Mouse (Mus musculus) frontal cortex, postnatal 25 days (tissue): ENCODE data around the gene Tmem223.

Experiments
- DNase-seq, 2 experiments: peaks; one replicate each; pipeline ENCODE4 v3.0.0; 2022; ENCODE audit warnings: low spot score in 2 of 2

The Tmem223 gene

DNA sequence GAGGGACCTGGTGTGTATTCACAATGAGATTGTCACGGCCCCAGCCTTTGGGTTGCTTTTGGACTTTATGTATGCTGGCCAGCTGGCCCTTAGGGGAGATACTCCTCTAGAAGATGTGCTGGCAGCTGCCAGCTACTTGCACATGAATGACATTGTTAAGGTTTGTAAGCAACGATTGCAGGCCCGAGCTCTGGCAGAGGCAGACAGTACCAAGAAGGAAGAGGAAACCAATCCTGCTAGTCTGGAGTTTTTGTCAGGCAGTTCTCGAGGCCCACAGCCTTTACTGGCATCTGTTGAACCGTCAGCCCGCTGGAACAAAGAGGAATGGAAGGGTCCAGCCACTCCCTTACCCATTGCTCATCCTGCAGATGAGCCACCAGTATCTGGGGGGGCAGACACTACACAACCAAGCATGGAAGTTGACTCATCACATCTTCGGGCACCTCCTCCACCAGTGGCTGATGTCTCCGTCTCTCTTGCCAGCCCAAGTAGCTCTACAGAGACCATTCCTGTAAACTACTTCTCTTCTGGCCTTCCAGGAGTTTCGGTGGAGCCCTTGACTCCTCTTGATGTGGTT lies 32.5 kb downstream of the Tmem223 start:
- DNase-seq: no peak

DNA sequence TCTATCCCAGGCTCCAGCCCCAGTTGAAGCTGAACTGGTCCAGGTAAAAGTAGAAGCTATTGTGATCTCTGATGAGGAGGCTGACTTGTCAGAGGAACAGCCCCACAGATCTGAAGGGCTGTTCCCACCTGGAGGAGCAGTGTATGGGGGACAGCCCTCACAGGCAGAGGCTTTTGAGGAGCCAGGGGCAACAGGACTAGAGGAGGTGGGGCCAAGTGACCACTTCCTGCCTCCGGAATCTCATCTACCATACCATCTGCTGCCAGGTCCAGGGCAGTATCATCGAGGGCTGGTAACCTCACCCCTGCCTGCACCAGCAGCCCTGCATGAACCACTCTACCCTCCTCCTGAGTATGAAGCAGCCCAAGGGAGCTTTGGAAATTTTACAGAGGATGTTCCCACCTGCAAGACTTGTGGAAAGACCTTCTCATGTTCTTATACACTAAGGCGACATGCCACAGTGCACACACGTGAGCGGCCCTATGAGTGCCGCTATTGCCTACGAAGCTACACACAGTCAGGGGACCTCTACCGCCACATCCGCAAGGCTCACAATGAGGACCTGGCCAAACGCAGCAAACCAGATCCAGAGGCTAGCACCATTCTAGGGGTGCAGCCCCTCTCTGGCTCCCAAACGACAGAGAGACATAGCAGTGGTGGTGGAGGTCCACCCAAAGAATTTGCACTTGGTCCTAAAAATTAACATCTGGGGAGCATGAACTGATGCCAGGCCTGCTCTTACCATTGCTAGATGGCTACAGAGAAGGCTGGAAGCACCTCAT lies 33.3 kb downstream of the Tmem223 start:
- no peak for DNase-seq

DNA sequence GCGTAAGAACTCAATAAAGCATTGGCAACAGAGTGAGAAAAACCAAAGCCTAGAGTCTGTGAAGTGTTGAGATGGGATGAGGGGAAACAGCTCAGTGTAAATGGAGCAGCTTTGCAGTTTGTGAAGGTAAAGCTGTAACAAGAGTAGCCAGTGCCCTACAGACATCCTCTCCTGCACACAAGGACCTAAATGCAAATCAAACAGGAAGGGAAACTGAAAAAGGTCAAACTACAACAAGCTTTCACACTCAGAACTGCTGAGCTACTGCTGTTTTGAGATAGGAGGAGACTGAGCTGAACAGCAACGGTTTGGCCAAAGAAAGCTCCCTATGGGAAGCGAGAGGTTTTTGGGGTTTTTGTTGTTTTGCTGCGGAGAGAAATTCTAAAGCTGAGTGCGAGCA lies 36.0 kb downstream of the Tmem223 start:
- no peak for DNase-seq

DNA sequence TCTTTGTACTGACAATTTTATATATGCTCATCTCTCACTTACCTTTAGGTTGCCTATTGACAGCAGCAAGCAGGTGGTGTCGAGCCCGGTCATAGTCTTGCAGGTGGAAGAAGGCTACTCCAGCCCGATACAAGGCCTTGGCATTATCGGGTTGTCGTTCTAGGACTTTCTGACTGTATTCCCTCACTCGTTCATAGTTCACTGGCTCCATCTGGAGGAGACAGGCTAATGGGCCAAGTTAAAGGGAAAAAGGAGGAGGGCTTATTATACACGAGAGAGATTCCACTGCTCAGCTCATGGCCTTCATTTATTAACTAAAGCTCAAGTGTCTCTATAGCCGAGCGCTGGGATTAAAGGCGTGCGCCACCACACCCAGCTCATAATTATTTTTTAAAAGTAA lies 45.0 kb downstream of the Tmem223 start:
- no peak for DNase-seq

DNA sequence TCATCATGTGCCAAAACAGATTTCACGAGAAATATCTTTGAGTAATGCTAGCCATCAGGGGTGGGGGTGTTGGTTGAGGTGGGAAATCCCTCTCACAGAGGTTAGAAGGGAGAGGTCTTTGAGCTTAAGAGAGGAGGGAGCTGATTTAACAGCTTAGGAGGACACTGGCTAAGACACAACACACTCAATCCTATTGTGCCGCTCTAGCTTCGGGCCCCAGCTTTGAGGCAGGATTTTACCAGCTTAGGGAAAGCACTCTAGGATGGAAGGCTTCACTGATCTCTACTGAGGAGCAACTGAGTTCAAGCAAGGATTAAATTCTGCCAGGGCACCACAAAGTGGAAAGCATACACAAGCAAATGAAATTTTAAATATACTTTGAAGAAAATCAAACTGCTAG lies 46.2 kb downstream of the Tmem223 start:
- no peak for DNase-seq

DNA sequence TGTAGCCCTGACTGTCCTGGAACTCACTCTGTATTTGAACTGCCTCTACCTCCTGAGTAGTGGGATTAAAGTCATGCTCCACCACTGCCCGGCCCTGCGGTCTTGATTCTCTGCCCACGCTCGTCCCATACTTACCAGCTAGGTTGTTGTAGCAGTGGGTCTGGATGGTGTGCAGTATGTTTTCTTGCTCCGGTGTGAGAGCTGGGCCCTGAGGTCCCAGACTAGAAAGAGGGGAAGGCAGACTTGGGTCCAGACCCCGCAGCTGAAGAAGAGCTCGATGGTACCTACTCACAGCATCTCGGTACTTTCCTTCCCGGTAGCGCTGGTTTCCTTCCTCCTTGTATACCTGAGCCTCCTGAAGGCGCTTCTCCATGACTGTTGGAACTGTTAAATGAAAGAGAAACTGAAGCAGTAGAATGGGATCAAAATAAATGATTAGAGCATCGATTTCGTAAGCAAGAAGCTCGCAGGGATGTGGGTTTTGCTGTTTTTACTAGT lies 47.6 kb downstream of the Tmem223 start:
- DNase-seq: no peak

DNA sequence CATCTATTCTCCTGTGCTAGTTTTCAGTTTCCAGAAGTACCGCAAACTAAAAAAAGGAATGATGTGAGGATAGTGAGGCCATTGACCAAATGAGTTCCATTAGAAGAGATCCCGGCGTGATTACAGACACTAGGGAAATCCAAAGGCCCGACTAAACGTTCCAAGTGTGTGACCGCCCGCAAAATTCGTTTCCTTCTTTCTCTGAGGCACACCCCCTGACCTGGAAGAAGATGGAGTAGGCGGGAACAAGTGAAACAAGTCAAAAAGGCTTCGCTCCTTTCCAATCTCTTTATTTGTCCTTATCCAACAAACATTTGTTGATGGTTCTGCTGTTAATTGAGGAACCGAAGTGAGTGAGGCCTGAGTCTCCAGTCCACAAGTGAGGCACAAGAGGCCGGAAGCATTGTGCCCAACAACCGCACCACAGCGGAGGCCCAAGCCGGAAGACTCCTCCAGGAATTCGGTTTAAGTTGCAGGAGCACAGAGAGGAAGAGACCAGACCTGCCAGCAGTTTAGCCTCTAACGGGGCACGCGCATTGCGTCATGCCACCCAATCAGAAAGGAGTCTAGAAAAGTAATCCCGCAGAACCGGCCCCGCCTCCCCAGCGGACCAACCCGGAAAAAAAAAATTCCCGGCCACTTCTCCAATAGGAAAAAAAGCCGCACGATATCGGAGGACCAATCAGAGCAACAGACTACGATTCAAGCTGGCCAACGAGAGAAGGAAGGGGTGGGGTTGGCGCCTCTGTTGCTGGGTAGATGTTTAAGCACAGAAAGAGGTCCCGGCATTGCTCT lies 48.2 kb downstream of the Tmem223 start, which contains the start of gene Ttc9c:
Gene Ttc9c, minus strand, starts transcription at position 533 of the 795 bp plus-strand sequence.
- DNase-seq: peak; percentile 91 to 95

DNA sequence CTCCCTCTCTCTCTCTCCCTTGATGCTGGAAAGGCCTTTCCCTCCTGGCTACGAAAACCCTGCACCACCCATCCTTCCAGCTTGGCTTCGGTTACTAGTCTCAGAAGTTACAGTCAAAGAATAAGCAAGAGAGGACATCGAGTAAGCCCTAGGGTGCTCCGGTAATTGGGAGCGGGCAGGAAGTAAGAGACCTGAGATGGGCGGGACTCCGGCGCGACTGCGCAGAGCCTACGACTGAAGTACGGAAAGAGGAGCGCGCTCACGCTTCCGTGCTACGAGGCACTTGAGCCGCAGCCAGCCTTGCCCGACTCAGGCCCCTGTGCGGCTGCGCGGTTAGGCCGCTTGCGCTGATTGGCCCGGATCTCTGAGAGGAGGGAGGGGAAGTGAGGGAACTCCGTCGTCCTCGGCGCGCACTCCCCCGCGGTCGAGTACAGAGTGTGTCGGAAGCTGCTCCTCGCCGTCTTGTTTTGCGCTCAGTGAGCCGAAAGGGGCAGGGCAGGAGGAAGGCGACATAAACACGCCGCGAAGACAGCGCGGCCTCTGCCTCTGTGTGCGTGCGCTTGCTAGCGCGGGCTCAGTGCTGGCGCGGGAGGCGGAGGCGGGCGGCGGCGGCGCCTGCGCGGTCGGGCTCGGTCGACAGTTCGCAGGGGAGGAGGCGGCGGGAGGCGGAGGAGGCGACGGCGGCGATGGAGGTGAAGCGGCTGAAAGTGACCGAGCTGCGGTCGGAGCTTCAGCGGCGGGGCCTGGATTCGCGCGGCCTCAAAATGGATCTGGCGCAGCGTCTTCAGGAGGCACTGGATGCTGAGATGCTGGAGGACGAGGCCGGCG lies 49.0 kb downstream of the Tmem223 start, which contains the start of gene Hnrnpul2:
Gene Hnrnpul2, plus strand, starts transcription at position 415 of the 828 bp plus-strand sequence.
- peak; percentile 96 for DNase-seq

DNA sequence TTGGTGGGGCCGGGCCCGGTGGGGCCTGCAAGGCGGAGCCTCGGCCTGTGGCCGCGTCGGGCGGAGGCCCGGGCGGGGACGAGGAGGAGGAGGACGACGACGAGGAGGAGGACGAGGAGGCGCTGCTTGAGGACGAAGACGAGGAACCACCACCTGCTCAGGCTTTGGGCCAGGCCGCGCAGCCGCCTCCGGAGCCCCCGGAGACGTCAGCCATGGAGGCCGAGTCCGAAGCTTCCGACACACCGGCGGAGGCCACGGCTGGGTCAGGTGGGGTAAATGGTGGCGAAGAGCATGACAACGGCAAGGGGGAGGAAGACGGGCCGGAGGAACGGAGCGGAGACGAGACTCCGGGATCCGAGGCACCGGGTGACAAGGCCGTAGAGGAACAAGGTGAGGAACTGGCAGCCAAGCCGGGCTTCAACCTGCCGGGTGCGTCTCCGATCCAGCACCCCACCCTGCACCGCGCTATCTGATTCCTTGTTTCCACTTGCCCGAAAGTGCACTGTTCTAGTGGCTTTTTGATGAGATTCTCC lies 49.7 kb downstream of the Tmem223 start:
- DNase-seq: no peak

DNA sequence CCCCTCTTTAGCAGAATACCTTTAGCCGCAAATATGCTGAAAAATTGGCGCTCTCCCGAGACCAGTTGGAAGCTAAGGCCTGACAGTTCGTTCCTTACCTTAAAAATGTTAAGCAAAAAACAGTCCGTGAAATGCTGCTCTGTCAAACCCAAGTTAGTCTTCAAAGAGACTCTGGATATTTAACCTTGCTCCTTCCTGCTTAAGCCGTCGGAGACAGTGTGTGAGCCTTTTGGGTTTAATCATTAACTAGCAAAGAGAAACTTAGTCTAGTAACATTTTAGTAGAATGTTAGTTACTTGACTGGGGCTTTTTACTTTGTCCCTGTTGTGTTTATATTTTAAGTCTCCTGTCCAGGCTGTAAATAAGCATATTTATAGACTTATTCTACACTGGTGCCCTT lies 50.4 kb downstream of the Tmem223 start:
- DNase-seq: no peak
